Mouse (Mus musculus) T-cell, adult 66 days (primary cell): Measurements from ENCODE around the gene Dusp22. TPM values are rescaled to one million over a fixed set of nuclear protein-coding genes. Genes with fewer than 3 reads are reported as not detected.

ENCODE experiments used
- total RNA-seq, 2 experiments: library from RNA; stranded (reverse); gene quantifications; 3 replicates in 1 of 2; 4 replicates in 1 of 2; pipeline ENCODE4 v1.2.4; 2023

Dusp22 gene
- total RNA-seq: 1 to 10 TPM; 4.9 to 6.6 TPM

GRCm38 (mm10) chr13:30659613-30660505 is at the start of gene Dusp22:
Gene Dusp22 (plus strand): TSS chr13:30659999.

GRCm38 (mm10) chr13:30749021-30749556 is 89.3 kb downstream of the Dusp22 start, which contains the start of gene Irf4:
Gene Irf4 (plus strand): TSS chr13:30749226.

Other genes starting within 250 kb of the Dusp22 start
- 10 to 100 TPM; 79.1 to 85.7 TPM for gene Uqcrfs1, start 114.6 kb upstream of the Dusp22 start, total RNA-seq
- 10 to 100 TPM; 13.9 to 16.6 TPM for gene Irf4, start 89.2 kb downstream of the Dusp22 start, total RNA-seq